Mouse (Mus musculus) forebrain, embryonic 13.5 days (tissue): ENCODE data around the gene Lrsam1. TPM values are rescaled to one million over a fixed set of nuclear protein-coding genes. Genes with fewer than 3 reads are reported as not detected.

ENCODE experiments used
- ATAC-seq: fragments of 200-750 bp; cut with Nextera tagmentation; 2 replicates; pipeline ENCODE4 v1.8.0; 2017
- H3K27ac ChIP-seq: fragments of 300-500 bp; sonication (generic); 2 replicates; pipeline ENCODE4 v1.5.1; 2015; ENCODE audit warnings: inconsistent platforms, mild to moderate bottlenecking, moderate library complexity
- H3K27me3 ChIP-seq: fragments of 300-500 bp; sonication (generic); 2 replicates; pipeline ENCODE4 v1.6.1; 2015; ENCODE audit warnings: mild to moderate bottlenecking, inconsistent platforms
- H3K36me3 ChIP-seq: fragments of 300-500 bp; sonication (generic); 2 replicates; pipeline ENCODE4 v1.6.1; 2015; ENCODE audit warnings: mild to moderate bottlenecking, inconsistent platforms; ENCODE audit not compliant: poor library complexity, severe bottlenecking
- H3K4me1 ChIP-seq: fragments of 300-500 bp; sonication (generic); 2 replicates; pipeline ENCODE4 v1.6.1; 2015; ENCODE audit warnings: inconsistent platforms
- H3K4me2 ChIP-seq: fragments of 300-500 bp; sonication (generic); 2 replicates; pipeline ENCODE4 v1.6.1; 2015; ENCODE audit warnings: inconsistent platforms, mild to moderate bottlenecking, moderate library complexity
- H3K4me3 ChIP-seq: fragments of 300-500 bp; sonication (generic); 2 replicates; pipeline ENCODE4 v1.5.1; 2015; ENCODE audit warnings: mild to moderate bottlenecking, inconsistent platforms
- H3K9ac ChIP-seq: fragments of 300-500 bp; sonication (generic); 2 replicates; pipeline ENCODE4 v1.6.1; 2015; ENCODE audit warnings: mild to moderate bottlenecking, inconsistent platforms
- H3K9me3 ChIP-seq: fragments of 300-500 bp; sonication (generic); replicated peaks from 2 replicates; pipeline ENCODE4 v1.6.1; 2016; ENCODE audit warnings: inconsistent platforms
- WGBS: fragments of 180-500 bp; shearing (Covaris S2); methylation state at CpG from one replicate; pipeline ENCODE4 v1.1.7; 2015; 5-methylcytosine and 5-hydroxymethylcytosine counted together
- polyA plus RNA-seq: library from polyadenylated mRNA; unstranded; fragments of >200 nt; fragmentation: Nextera tagmentation; extraction: Ambion mirVana; gene quantifications from 2 replicates; pipeline ENCODE4 v1.2.1, GENCODE M21; 2015

Gene Lrsam1
- polyA plus RNA-seq, 1 experiment from 2014 or later: 14.8 TPM

DNA sequence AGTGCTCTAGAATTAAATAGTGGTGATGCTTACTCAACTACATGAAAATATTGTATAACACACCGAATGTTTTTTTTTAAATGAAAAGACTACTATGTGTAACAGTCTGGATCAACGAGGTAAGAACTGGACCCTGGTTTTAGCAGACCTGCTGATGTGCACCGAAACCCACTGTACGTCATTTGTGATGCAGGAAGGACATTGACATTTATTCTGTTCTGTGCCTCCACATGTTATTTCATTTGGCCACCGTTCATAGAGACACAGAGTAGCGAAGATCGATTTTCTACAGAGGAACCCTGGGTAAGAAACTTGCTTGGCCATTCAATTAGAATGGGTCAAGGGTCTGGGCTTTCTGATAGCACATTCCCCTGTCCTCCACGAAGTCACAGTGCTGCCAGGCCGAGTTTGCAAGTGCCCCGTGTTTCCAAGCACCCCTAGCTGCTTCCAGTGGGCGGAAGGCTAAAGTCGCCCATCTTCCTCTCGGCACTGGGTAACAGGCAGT lies 4.8 kb upstream of the Lrsam1 start:
- ATAC-seq: no peak
- WGBS: 11% methylated on average over 13 of the region's 13 CpGs
- peak overlapping the region; percentile 76 for H3K9ac ChIP-seq
- H3K4me3 ChIP-seq: peak overlapping the region; percentile 64
- no peaks in the 10 kb centered on the region for H3K27me3 ChIP-seq
- H3K4me2 ChIP-seq: peak overlapping the region; percentile 82
- no peaks in the 10 kb centered on the region for H3K9me3 ChIP-seq
- H3K27ac ChIP-seq: peak overlapping the region; percentile 89
- peaks cover 52% of the 10 kb centered on the region for H3K4me1 ChIP-seq
- H3K36me3 ChIP-seq: peaks cover 24% of the 10 kb centered on the region

DNA sequence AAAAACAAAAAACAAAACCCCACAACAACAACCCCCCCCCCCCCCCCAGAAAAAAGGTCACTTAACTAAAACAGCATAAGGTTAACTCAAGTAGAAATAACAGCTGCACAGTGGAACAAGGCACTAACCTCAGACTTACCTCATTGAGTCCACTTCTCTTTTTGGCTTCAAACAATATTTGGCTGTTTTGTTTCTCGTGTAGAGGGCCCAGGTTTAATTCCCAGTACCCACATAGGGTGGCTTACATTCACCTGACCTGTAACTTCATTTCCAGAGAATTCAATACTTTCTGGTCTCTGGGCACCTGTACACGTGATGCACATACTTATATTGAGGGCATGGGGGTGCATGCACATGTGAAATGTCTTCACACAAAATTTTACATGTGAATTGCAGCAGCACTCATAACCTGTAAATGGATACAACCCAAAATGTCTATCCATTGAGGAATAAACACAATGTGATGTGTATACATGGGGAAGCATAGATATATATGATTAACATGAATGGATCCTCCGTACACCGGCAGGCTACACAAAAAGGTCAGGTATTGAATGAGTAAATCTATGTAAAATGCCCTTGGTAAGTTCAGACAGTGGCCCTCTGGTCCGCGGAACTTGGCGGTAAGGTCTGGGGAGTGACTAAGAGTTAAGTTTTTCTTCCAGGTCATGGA lies 4.2 kb upstream of the Lrsam1 start:
- Histone ChIP-seq H3K4me3 (peak overlapping the region; percentile 64; the same call in 1 of the 2 replicates), H3K4me2 (peak overlapping the region; percentile 82; the same call in 1 of the 2 replicates), H3K9me3 (no peaks in the 10 kb centered on the region), H3K27ac (no peak overlapping the region), H3K27me3 (no peaks in the 10 kb centered on the region), H3K9ac (no peak overlapping the region), H3K4me1 (peaks cover 51% of the 10 kb centered on the region), H3K36me3 (peaks cover 24% of the 10 kb centered on the region)
- WGBS: 17% methylated on average over 7 of the region's 7 CpGs
- ATAC-seq: no peak

DNA sequence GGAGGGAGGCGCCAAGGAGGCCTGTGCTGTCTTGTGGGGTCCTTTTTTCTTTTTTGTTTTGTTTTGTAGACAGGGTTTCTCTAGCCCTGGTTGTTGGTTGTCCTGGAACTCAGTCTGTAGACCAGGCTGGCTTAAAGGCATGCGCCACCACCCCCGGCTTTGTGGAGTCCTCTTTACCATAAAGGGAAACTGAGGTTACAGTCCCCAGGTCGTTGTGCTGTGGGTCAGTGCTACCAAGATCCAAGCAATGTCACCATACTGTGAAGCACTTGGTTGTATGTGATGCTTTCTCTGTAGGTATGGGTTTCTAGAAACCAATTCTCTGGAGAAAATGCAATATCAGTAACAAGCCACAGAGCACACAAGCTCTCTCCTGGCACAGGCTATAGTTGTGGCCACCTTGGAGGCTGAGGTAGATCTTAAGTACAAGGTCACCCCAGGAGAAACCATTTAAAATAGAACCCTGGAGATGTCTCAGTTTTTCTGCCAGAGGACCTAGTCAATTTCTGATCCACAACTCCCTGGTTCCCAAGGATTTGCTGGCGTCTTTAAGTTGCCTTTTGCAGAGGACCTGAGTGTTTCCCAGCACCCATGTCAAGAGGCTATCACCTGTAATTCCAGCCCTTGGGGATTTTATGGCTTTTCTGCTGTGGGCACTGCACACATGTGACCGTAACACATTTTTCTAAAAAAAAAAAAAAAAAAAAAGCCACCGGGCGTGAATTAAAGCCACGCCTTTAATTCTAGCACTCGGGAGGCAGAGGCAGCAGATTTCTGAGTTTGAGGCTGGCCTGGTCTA lies 3.4 kb upstream of the Lrsam1 start:
- no peak overlapping the region; the same call in 1 of the 2 replicates for H3K9ac ChIP-seq
- peaks cover 52% of the 10 kb centered on the region for H3K4me1 ChIP-seq
- peaks cover 24% of the 10 kb centered on the region for H3K36me3 ChIP-seq
- H3K27me3 ChIP-seq: no peaks in the 10 kb centered on the region
- no peaks in the 10 kb centered on the region for H3K9me3 ChIP-seq
- H3K27ac ChIP-seq: 0 out of 2 replicates have a peak overlapping the region, but pooled peaks have one; percentile 10
- 27% methylated on average over 10 of the region's 10 CpGs for WGBS
- H3K4me2 ChIP-seq: 0 out of 2 replicates have a peak overlapping the region, but pooled peaks have one; percentile 10
- ATAC-seq: no peak
- H3K4me3 ChIP-seq: no peak overlapping the region

DNA sequence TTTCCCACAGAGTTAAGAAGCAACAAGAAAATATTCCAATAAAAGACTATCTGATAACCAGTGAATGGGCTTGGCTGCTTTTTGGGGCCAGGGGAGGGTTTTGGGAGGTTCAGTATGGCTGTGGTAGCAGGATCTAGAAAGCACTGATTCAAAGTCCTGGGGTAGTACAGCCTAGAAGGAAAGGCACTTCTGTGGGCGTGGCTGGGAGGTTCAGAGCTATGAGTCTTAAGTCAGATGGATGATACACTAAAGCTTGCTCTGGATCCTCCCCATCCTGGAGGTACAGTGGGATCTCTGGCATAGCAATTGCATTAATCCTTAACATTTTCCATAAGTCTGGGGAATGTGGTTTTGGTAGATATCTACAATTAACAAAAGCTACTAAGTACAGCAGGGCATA lies 2.6 kb upstream of the Lrsam1 start:
- H3K4me2 ChIP-seq: peak overlapping the region; percentile 95
- peaks cover 52% of the 10 kb centered on the region for H3K4me1 ChIP-seq
- no peaks in the 10 kb centered on the region for H3K9me3 ChIP-seq
- 91% methylated on average over 1 of the region's 1 CpGs for WGBS
- H3K9ac ChIP-seq: no peak overlapping the region
- no peak for ATAC-seq
- peaks cover 24% of the 10 kb centered on the region for H3K36me3 ChIP-seq
- no peak overlapping the region; the same call in 1 of the 2 replicates for H3K27ac ChIP-seq
- H3K27me3 ChIP-seq: no peaks in the 10 kb centered on the region
- H3K4me3 ChIP-seq: no peak overlapping the region; the same call in 1 of the 2 replicates

DNA sequence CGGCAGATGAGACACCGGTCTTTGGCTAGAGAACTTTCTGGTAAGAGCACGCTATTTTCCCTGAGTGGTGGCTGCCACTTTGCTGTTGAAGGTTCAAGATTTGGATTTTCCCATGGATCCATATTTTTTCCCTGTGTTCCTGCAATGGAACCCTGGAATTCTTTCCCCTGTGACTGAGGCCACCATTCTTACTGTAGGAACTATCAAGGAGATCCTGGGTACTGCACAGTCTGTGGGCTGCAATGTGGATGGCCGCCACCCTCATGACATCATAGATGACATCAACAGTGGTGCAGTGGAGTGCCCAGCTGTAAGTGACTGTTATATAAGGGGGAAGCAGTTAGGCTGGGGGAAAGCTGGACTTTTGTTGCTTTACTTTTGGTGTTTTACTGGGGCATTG lies 2.1 kb upstream of the Lrsam1 start:
- ATAC-seq: no peak
- Histone ChIP-seq H3K9ac (peak overlapping the region; percentile 97), H3K9me3 (no peaks in the 10 kb centered on the region), H3K4me1 (peaks cover 52% of the 10 kb centered on the region), H3K4me2 (peak overlapping the region; percentile 95), H3K27ac (no peak overlapping the region), H3K4me3 (peak overlapping the region; percentile 75), H3K27me3 (no peaks in the 10 kb centered on the region), H3K36me3 (peaks cover 24% of the 10 kb centered on the region)
- WGBS: 64% methylated on average over 4 of the region's 4 CpGs

DNA sequence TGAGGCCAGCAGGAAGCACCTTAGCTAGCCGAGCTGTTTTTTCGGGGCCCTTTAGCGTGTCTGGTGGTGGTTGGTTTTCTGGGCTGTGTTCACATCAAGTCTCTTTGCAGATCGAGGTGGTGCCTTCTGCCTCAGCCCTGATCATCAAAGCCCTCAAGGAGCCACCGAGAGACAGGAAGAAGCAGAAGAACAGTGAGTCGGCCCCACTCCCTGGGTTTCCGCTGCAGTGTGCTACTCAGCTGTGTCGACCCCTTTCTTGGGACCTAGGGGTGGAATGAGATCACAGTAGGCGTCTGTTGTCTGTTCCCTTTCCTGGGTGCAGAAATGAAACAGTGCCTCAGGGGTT lies 1.4 kb upstream of the Lrsam1 start:
- ATAC-seq: no peak
- Histone ChIP-seq H3K4me2 (peak overlapping the region; percentile 95), H3K9ac (peak overlapping the region; percentile 97), H3K4me3 (peak overlapping the region; percentile 75), H3K27ac (peak overlapping the region; percentile 71), H3K4me1 (peaks cover 48% of the 10 kb centered on the region), H3K9me3 (no peaks in the 10 kb centered on the region), H3K27me3 (no peaks in the 10 kb centered on the region), H3K36me3 (peaks cover 29% of the 10 kb centered on the region)
- WGBS: 9% methylated on average over 9 of the region's 9 CpGs

DNA sequence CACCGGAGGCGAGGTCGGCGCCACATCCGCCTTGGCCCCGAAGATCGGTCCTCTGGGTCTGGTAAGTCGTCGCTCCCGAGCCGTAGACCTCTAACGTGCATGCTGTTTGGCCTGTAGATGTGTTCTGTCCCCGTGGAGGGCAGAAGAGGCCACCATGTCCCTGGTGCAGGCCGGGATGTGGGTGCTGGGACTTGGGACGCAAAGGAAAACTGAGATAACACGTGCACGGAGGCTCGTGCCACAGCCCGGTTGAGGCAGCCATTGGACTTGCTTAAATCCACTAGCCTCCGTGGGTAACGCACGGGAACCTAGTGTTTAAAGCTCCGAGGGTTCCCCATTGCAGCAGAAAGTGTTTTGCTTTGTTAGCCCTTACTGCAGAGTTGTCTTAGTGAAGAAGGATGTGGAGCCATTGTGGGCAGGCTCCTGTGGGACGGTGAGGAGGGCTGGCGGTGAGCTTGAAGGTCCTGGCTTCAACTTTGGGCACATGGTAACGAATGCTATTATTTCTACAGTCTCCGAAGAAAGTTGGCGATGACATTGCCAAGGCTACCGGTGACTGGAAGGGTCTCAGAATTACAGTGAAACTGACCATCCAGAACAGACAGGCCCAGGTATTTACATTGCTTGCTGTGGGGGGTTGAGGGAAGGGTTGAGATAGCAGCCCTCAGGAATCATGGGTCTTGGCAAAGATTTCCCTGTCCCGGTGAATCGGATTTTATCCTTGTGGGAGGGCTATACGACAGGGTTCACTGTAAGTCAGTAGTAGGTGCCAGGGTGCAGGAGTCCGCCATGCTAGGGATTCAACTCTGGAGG lies 854 bp upstream of the Lrsam1 start:
- Histone ChIP-seq H3K4me1 (peaks cover 42% of the 10 kb centered on the region), H3K36me3 (peaks cover 34% of the 10 kb centered on the region), H3K4me2 (peak overlapping the region; percentile 95), H3K27me3 (no peaks in the 10 kb centered on the region), H3K9me3 (no peaks in the 10 kb centered on the region), H3K9ac (peak overlapping the region; percentile 97), H3K4me3 (peak overlapping the region; percentile 75), H3K27ac (peak overlapping the region; percentile 71)
- ATAC-seq: no peak
- WGBS: 2% methylated on average over 29 of the region's 33 CpGs

DNA sequence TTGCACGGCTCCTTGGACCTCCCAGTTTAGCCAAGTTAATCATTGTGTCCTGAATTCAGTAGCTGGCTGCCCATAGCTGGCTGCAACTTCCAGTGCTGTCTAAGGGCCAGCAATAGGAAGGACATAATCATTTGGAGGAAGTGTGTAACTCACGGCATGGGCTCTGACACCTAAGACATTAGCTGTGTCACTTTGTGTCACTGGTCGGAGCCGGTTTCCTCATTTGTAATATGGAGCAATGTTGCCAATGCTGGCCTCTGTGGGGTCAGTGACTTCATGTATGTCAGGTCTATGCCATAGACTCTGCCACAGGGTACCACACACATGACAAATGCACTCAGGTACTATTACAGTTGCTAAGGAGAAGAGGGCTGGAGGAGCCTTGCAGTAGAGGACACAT lies 1.1 kb downstream of the Lrsam1 start:
- peaks cover 51% of the 10 kb centered on the region for H3K36me3 ChIP-seq
- H3K9me3 ChIP-seq: no peaks in the 10 kb centered on the region
- H3K27ac ChIP-seq: no peak overlapping the region
- peak overlapping the region; percentile 75; the same call in 1 of the 2 replicates for H3K4me3 ChIP-seq
- WGBS: 89% methylated on average over 4 of the region's 4 CpGs
- no peak for ATAC-seq
- H3K9ac ChIP-seq: peak overlapping the region; percentile 97
- H3K27me3 ChIP-seq: no peaks in the 10 kb centered on the region
- peaks cover 33% of the 10 kb centered on the region for H3K4me1 ChIP-seq
- H3K4me2 ChIP-seq: peak overlapping the region; percentile 95

DNA sequence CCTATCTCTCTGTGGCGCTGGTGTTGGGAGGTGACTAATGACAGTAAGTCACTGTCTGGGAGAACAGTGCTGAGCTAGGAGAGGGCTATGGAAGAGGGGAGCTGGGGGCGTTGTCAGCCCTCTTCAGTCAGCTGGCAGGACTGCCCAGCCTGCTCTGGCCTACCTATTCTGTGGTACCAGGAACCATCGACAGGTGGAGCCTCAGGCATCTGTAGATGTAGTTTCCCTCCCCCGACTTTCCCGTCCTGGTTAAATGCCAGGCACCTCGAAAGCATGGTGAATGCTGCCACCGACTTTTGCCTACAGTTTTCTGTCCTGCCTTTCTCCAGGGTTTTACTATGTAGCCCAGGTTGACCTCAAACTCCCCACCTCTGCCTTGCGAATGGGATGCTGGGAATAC lies 4.1 kb downstream of the Lrsam1 start:
- 59% methylated on average over 8 of the region's 8 CpGs for WGBS
- Histone ChIP-seq H3K4me3 (no peak overlapping the region), H3K27me3 (no peaks in the 10 kb centered on the region), H3K36me3 (peaks cover 49% of the 10 kb centered on the region), H3K4me1 (peaks cover 11% of the 10 kb centered on the region), H3K27ac (no peak overlapping the region), H3K4me2 (no peak overlapping the region), H3K9me3 (no peaks in the 10 kb centered on the region), H3K9ac (0 out of 2 replicates have a peak overlapping the region, but pooled peaks have one; percentile 3)
- no peak for ATAC-seq

DNA sequence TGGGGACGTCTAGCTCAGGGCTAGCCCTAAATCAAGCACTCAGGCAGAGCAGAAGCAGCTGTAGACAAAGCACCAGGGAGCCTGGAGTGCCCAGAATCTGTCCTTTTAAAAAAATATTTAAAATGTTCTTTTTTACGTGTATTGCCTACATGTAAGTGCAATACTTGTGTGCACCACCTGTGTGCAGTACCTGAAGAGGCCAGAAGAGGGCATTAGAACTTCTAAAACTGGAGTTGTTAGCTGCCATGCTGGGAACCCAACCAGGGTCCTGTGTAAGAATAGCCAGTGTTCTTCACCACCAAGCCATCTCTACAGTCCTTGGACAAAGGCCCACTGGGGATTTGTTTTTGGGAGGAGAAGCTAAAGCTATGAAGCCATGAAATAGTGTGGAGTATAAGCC lies 6.8 kb downstream of the Lrsam1 start:
- H3K36me3 ChIP-seq: peaks cover 76% of the 10 kb centered on the region
- WGBS: 95% methylated on average over 2 of the region's 2 CpGs
- no peak overlapping the region for H3K9ac ChIP-seq
- ATAC-seq: no peak
- no peak overlapping the region for H3K4me3 ChIP-seq
- H3K4me1 ChIP-seq: no peaks in the 10 kb centered on the region
- H3K4me2 ChIP-seq: no peak overlapping the region
- H3K27ac ChIP-seq: no peak overlapping the region
- H3K27me3 ChIP-seq: no peaks in the 10 kb centered on the region
- no peaks in the 10 kb centered on the region for H3K9me3 ChIP-seq

DNA sequence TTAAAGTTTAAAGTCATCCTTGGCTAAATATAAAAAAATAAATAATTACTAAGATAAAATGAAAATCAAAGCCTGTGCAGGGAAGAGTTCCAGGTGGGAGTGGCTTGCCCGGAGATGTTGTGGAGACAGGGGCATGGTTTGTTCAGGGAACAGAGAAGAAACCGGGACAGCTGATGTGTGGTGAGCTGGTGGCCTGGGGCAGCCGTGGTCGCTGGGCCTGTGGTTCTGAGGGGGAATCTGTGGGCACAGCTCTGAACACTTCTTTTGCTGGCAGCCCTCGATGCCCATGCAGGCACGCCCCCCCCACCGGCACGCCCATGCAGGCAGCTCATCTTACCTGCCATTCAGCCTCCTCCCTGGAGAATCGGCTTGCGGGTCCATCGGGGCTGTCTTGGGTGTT lies 14.0 kb downstream of the Lrsam1 start:
- no peak for ATAC-seq
- Histone ChIP-seq H3K9me3 (no peaks in the 10 kb centered on the region), H3K27me3 (no peaks in the 10 kb centered on the region), H3K4me1 (no peaks in the 10 kb centered on the region), H3K4me3 (no peak overlapping the region), H3K27ac (no peak overlapping the region), H3K9ac (no peak overlapping the region), H3K36me3 (peaks cover 77% of the 10 kb centered on the region), H3K4me2 (no peak overlapping the region)
- WGBS: 92% methylated on average over 11 of the region's 11 CpGs
